Mouse (Mus musculus) cortical plate, adult 2 months (tissue): ENCODE measurements around the gene Man1c1.

Experiments used
- CTCF ChIP-seq: fragments of 200-500 bp; IDR thresholded peaks from 2 replicates; pipeline ENCODE4 v1.5.1; 2011; ENCODE audit warnings: mild to moderate bottlenecking, control low read depth, low read length; ENCODE audit not compliant: insufficient read depth; ENCODE audit errors: extremely low read depth
- POLR2A ChIP-seq: fragments of 200-500 bp; IDR thresholded peaks from 2 replicates; pipeline ENCODE4 v1.6.1; 2011; ENCODE audit warnings: mild to moderate bottlenecking, low read length, control low read depth; ENCODE audit not compliant: insufficient read depth; ENCODE audit errors: extremely low read depth

- TF ChIP-seq CTCF: no peak
- TF ChIP-seq POLR2A: no peak
These were observed 79.8 kb downstream of the Man1c1 start for GRCm38 (mm10) chr4:134624109-134624862.
